Mouse (Mus musculus) E14TG2a.4 (cell line): ENCODE data around the gene Asic4.

Experiments
- CTCF ChIP-seq: conservative IDR thresholded peaks from 2 replicates; pipeline ENCODE4 v1.5.1; 2014; ENCODE audit warnings: low read length
- NANOG ChIP-seq: IDR thresholded peaks from 2 replicates; pipeline ENCODE4 v1.6.1; 2014; ENCODE audit warnings: borderline replicate concordance, low read length, mixed read lengths
- POU5F1 ChIP-seq: IDR thresholded peaks from 2 replicates; pipeline ENCODE4 v1.6.1; 2014; ENCODE audit warnings: low read length, borderline replicate concordance

DNA sequence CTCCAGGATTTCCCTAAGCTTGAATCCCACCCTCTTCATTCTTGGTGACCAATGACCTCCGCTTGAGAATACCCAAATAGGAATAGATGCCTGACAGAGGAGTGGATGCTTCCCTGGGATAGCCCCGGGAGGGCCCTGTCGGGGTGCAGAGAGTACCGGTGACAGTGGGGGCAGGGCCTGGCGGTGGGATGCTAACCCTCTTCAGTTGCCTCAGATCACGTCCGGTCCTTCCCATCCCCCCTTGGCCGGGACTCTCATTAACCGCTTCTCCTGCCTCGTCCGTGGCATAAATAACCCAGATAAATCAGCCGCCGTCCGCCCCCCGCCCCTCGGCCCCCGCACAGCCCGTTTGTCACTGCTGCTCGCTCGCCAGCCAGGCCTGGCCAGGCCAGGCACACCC, 3.6 kb upstream of the Asic4 start:
- TF ChIP-seq CTCF (no peak), POU5F1 (no peak), NANOG (no peak)
